Mouse (Mus musculus) G1E-ER4 (cell line): ENCODE results near the gene Ajap1. TPM values are rescaled to one million over a fixed set of nuclear protein-coding genes. Genes with fewer than 3 reads are reported as not detected.

Experiments
- GATA1 ChIP-seq: IDR thresholded peaks from one replicate; pipeline ENCODE4 v1.8.0; 2012; ENCODE audit warnings: low read length, inconsistent platforms
- polyA plus RNA-seq: library from polyadenylated mRNA; stranded (reverse); fragments of >175 nt; gene quantifications from 2 replicates; pipeline ENCODE4 v1.2.3, GENCODE M21; 2012

Gene Ajap1
- polyA plus RNA-seq: 0.02 TPM in 1 of 2 replicates, not detected in the other

GRCm38 (mm10) chr4:153482459-153483338, at the start of gene Ajap1:
Ajap1 (minus strand) TSS chr4:153482811.
- no peak for TF ChIP-seq GATA1

GRCm38 (mm10) chr4:153530536-153530935, 47.9 kb upstream of the Ajap1 start:
- no peak for TF ChIP-seq GATA1

- TF ChIP-seq GATA1: no peak
Measured at GRCm38 (mm10) chr4:153521601-153522000, 39.0 kb upstream of the Ajap1 start.

- no peak for TF ChIP-seq GATA1
Measured at GRCm38 (mm10) chr4:153519888-153520287, 37.3 kb upstream of the Ajap1 start.

GRCm38 (mm10) chr4:153519289-153519688, 36.7 kb upstream of the Ajap1 start:
- no peak for TF ChIP-seq GATA1

GRCm38 (mm10) chr4:153515786-153516185, 33.2 kb upstream of the Ajap1 start:
- TF ChIP-seq GATA1: no peak

GRCm38 (mm10) chr4:153514071-153514470, 31.5 kb upstream of the Ajap1 start:
- TF ChIP-seq GATA1: no peak

- TF ChIP-seq GATA1: no peak
Measured at GRCm38 (mm10) chr4:153511530-153511929, 28.9 kb upstream of the Ajap1 start.

- TF ChIP-seq GATA1: no peak
Measured at GRCm38 (mm10) chr4:153501936-153502335, 19.3 kb upstream of the Ajap1 start.

- no peak for TF ChIP-seq GATA1
Measured at GRCm38 (mm10) chr4:153492444-153492843, 9.8 kb upstream of the Ajap1 start.

GRCm38 (mm10) chr4:153489116-153489515, 6.5 kb upstream of the Ajap1 start:
- no peak for TF ChIP-seq GATA1

- no peak for TF ChIP-seq GATA1
Measured at GRCm38 (mm10) chr4:153485913-153486312, 3.3 kb upstream of the Ajap1 start.

GRCm38 (mm10) chr4:153484392-153484791, 1.8 kb upstream of the Ajap1 start:
- TF ChIP-seq GATA1: no peak

- TF ChIP-seq GATA1: no peak
Measured at GRCm38 (mm10) chr4:153481361-153482234, 1.0 kb downstream of the Ajap1 start.

- TF ChIP-seq GATA1: no peak
Measured at GRCm38 (mm10) chr4:153480551-153481262, 1.9 kb downstream of the Ajap1 start.

GRCm38 (mm10) chr4:153479144-153479543, 3.5 kb downstream of the Ajap1 start:
- no peak for TF ChIP-seq GATA1
